In genomic region chr1:167269350-167269811, GRCm38 (mm10) we compare ENCODE assay signal across 8 mouse cellular contexts. TPM values are rescaled to one million over a fixed set of nuclear protein-coding genes. Genes with fewer than 3 reads are reported as not detected.
DNase-seq lines count a peak whose midpoint lies in the region; ATAC-seq and TF ChIP-seq lines count a peak whose summit lies in the region.

No protein-coding gene starts in this region.

- peak overlapping the region; percentile 81 for H3K27ac ChIP-seq in heart, embryonic 10.5 days
- H3K27ac ChIP-seq in midbrain, embryonic 10.5 days (replicated peaks), result peak overlapping the region; percentile 72
- no peak overlapping the region for H3K27ac ChIP-seq in cerebellum, adult 2 months (ENCODE audit: insufficient read depth, low read length)

- no peaks in the 10 kb centered on the region for H3K27me3 ChIP-seq in heart, embryonic 10.5 days (ENCODE audit: insufficient read depth, poor library complexity, severe bottlenecking)
- no peaks in the 10 kb centered on the region for H3K27me3 ChIP-seq in Patski
- H3K27me3 ChIP-seq in midbrain, embryonic 10.5 days (ENCODE audit: low read depth, poor library complexity, severe bottlenecking), result no peaks in the 10 kb centered on the region
- H3K27me3 ChIP-seq in cerebellum, adult 2 months (ENCODE audit: control insufficient read depth, insufficient read depth, low read length), result no peaks in the 10 kb centered on the region

- CTCF ChIA-PET in Patski (lab: Charles Lee), result interaction anchor here (2.0 kb wide), 1 partner anchor 36 kb away, joined by 4 read pairs; no protein-coding TSS in a partner anchor

- in situ Hi-C loops in Patski (cut with MboI; ENCODE audit: low pct_unique_long_range_greater_than_20kb), result loop anchor here (25.0 kb wide), 1 partner anchor 1807 kb away; the partner anchor contains the start of genes Dcaf6 and Mpc2

- TF ChIP-seq CTCF in Patski (IDR thresholded peaks at IDR 0.05), result no peak
- no peak for TF ChIP-seq CTCF in cerebellum, adult 2 months (IDR thresholded peaks at IDR 0.05; ENCODE audit: borderline replicate concordance, insufficient read depth, low read depth, low read length)

- peaks cover 76% of the 10 kb centered on the region for H3K4me1 ChIP-seq in heart, embryonic 10.5 days
- H3K4me1 ChIP-seq in midbrain, embryonic 10.5 days, result peaks cover 59% of the 10 kb centered on the region
- peaks cover 44% of the 10 kb centered on the region for H3K4me1 ChIP-seq in cerebellum, adult 2 months (ENCODE audit: control insufficient read depth, insufficient read depth, low read length)

- 40% methylated on average over 14 of the region's 14 CpGs for WGBS in heart, embryonic 10.5 days
- 33% methylated on average over 14 of the region's 14 CpGs for WGBS in midbrain, embryonic 10.5 days
- WGBS in cerebellum, adult 2 months, result 28% methylated on average over 14 of the region's 14 CpGs

- POLR2A ChIA-PET in Patski (lab: Charles Lee), result interaction anchor here (1.1 kb wide), 1 partner anchor 82 kb away, joined by 3 read pairs; no protein-coding TSS in a partner anchor

- H3K9me3 ChIP-seq in heart, embryonic 10.5 days, result no peaks in the 10 kb centered on the region
- H3K9me3 ChIP-seq in midbrain, embryonic 10.5 days (replicated peaks), result no peaks in the 10 kb centered on the region

- peaks cover 4% of the 10 kb centered on the region; the same call in 1 of the 2 replicates for H3K36me3 ChIP-seq in heart, embryonic 10.5 days
- peaks cover 35% of the 10 kb centered on the region for H3K36me3 ChIP-seq in midbrain, embryonic 10.5 days

- intact Hi-C loops in heart, postnatal 36 days (cut with DNase I), result no loop called here

- H3K4me3 ChIP-seq in heart, embryonic 10.5 days, result peak overlapping the region; percentile 40
- peak overlapping the region; percentile 9; the same call in 1 of the 2 replicates for H3K4me3 ChIP-seq in midbrain, embryonic 10.5 days
- H3K4me3 ChIP-seq in cerebellum, adult 2 months (replicated peaks; ENCODE audit: insufficient read depth, low read depth, low read length), result no peak overlapping the region

- TF ChIP-seq POLR2A in cerebellum, adult 2 months (IDR thresholded peaks at IDR 0.05; ENCODE audit: borderline replicate concordance, insufficient read depth, low read length), result no peak

- DNase-seq in heart, embryonic 10.5 days (ENCODE audit: low spot score), result no peak
- no peak for DNase-seq in heart, postnatal 36 days
- no peak for DNase-seq in Patski (ENCODE audit: low read depth, low spot score)
- DNase-seq in induced T-regulatory cell, adult 2 months (ENCODE audit: low read depth), result peak; percentile 69
- no peak for DNase-seq in midbrain, embryonic 10.5 days (ENCODE audit: low spot score)
- DNase-seq in cerebellum, adult 2 months, result no peak
- DNase-seq in cerebellum, postnatal 14 days, result no peak
- no peak for DNase-seq in layer of hippocampus, adult 9-11 months

- ATAC-seq in Patski, result peak; percentile 16

RNA-seq across cellular contexts. Expression of gene Uck2, which starts 15.7 kb away (rescaled TPM):
- 80.6 and 114 TPM in 2 replicates for polyA plus RNA-seq in heart, embryonic 10.5 days (2016; fragmentation: Nextera tagmentation; extraction: Ambion mirVana)
- total RNA-seq in heart, postnatal 36 days (2021), result 10 to 100 TPM; 52.8 to 54.2 TPM
- polyA plus RNA-seq in Patski (2021), result 66.4 TPM
- polyA plus RNA-seq in midbrain, embryonic 10.5 days (2016; fragmentation: Nextera tagmentation; extraction: Ambion mirVana), result 101 and 109 TPM in 2 replicates
- 20.7 and 24.3 TPM in 2 replicates for polyA plus RNA-seq in cerebellum, adult 2 months (2012; rRNA removed)

RNA-seq across cellular contexts. Expression of gene Tmco1, which starts 38.8 kb away (rescaled TPM):
- 79.1 and 88.0 TPM in 2 replicates for polyA plus RNA-seq in heart, embryonic 10.5 days (2016; fragmentation: Nextera tagmentation; extraction: Ambion mirVana)
- total RNA-seq in heart, postnatal 36 days (2021), result 10 to 100 TPM; 87.5 to 93.7 TPM
- 153 TPM for polyA plus RNA-seq in Patski (2021)
- 85.4 and 87.1 TPM in 2 replicates for polyA plus RNA-seq in midbrain, embryonic 10.5 days (2016; fragmentation: Nextera tagmentation; extraction: Ambion mirVana)
- polyA plus RNA-seq in cerebellum, adult 2 months (2012; rRNA removed), result 71.7 and 74.9 TPM in 2 replicates
